Mouse (Mus musculus) hindbrain, postnatal 0 days (tissue): Measurements from ENCODE around the gene Lhcgr. TPM values are rescaled to one million over a fixed set of nuclear protein-coding genes. Genes with fewer than 3 reads are reported as not detected.
"Not testable (repeated sequence)": the region's sequence is repeated elsewhere in the genome, so short reads cannot be mapped to it uniquely, and the experiment has no call there.

Experiments used
- ATAC-seq: fragments of 200-750 bp; cut with Nextera tagmentation; 2 replicates; pipeline ENCODE4 v1.8.0; 2017; ENCODE audit warnings: mild to moderate bottlenecking, moderate TSS enrichment, moderate library complexity
- DNase-seq: peaks from one replicate; pipeline ENCODE4 v3.0.0-alpha.2; 2015; ENCODE audit warnings: low spot score
- H3K27ac ChIP-seq: fragments of 300-500 bp; sonication (generic); 2 replicates; pipeline ENCODE4 v1.5.1; 2014; ENCODE audit warnings: mild to moderate bottlenecking
- H3K27me3 ChIP-seq: fragments of 300-500 bp; sonication (generic); 2 replicates; pipeline ENCODE4 v1.6.1; 2014; ENCODE audit warnings: low read length, mixed read lengths; ENCODE audit not compliant: insufficient read depth
- H3K36me3 ChIP-seq: fragments of 300-500 bp; sonication (generic); 2 replicates; pipeline ENCODE4 v1.6.1; 2014; ENCODE audit warnings: low read length, mixed read lengths; ENCODE audit not compliant: insufficient read depth
- H3K4me1 ChIP-seq: fragments of 300-500 bp; sonication (generic); 2 replicates; pipeline ENCODE4 v1.6.1; 2014; ENCODE audit warnings: antibody characterized with exemption, low read length, mixed read lengths; ENCODE audit not compliant: insufficient read depth
- H3K4me2 ChIP-seq: fragments of 300-500 bp; sonication (generic); 2 replicates; pipeline ENCODE4 v1.6.1; 2014; ENCODE audit warnings: low read depth, mild to moderate bottlenecking, low read length, moderate library complexity, mixed read lengths
- H3K4me3 ChIP-seq: fragments of 300-500 bp; sonication (generic); 2 replicates; pipeline ENCODE4 v1.5.1; 2014; ENCODE audit warnings: low read length
- H3K9ac ChIP-seq: fragments of 300-500 bp; sonication (generic); replicated peaks from 2 replicates; pipeline ENCODE4 v1.6.1; 2014; ENCODE audit warnings: mild to moderate bottlenecking, low read length, moderate library complexity, mixed read lengths
- H3K9me3 ChIP-seq: fragments of 300-500 bp; sonication (generic); 2 replicates; pipeline ENCODE4 v1.6.1; 2016; ENCODE audit warnings: low read length, mixed read lengths
- CTCF ChIP-seq: IDR thresholded peaks from 2 replicates; pipeline ENCODE4 v1.5.1; 2016; ENCODE audit warnings: antibody characterized with exemption, control low read depth, low read depth
- WGBS: fragments of 180-500 bp; shearing (Covaris S2); extraction: QIAGEN DNeasy Blood & Tissue Kit; methylation state at CpG from one replicate; pipeline ENCODE4 v1.1.7; 2014; 5-methylcytosine and 5-hydroxymethylcytosine counted together
- polyA plus RNA-seq: library from polyadenylated mRNA; unstranded; fragments of >200 nt; fragmentation: Nextera tagmentation; extraction: Ambion mirVana; gene quantifications from 2 replicates; pipeline ENCODE4 v1.2.1, GENCODE M21; 2015
- total RNA-seq: library from RNA; depleted of rRNA; stranded (reverse); fragments of >200 nt; gene quantifications from 2 replicates; pipeline ENCODE4 v1.2.3, GENCODE M21; 2014; rRNA removed

Gene Lhcgr
- total RNA-seq (0.40 and 0.89 TPM in 2 replicates), polyA plus RNA-seq (1.5 and 1.8 TPM in 2 replicates)

- Histone ChIP-seq H3K27me3 (no peaks in the 10 kb centered on the region), H3K4me3 (peak within 1 kb of the TSS; percentile 10; the same call in 1 of the 2 replicates), H3K9ac (peak within 1 kb of the TSS; percentile 28), H3K9me3 (no peaks in the 10 kb centered on the region), H3K36me3 (no peaks in the 10 kb centered on the region), H3K27ac (no peak within 1 kb of the TSS), H3K4me1 (no peaks in the 10 kb centered on the region; the same call in 1 of the 2 replicates), H3K4me2 (peak within 1 kb of the TSS; percentile 52)
- no peak for TF ChIP-seq CTCF
- no peak for DNase-seq
- ATAC-seq = peak; percentile 75
- WGBS = 34% methylated on average over 30 of the region's 31 CpGs
Observed at GRCm38 (mm10) chr17:88791440-88792152, at the start of gene Lhcgr. TSS of gene Lhcgr (minus strand) at chr17:88791990.

- ATAC-seq (no peak), DNase-seq (peak; percentile 9)
- H3K4me3 ChIP-seq = no peak overlapping the region
- 32% methylated on average over 2 of the region's 2 CpGs for WGBS
- H3K4me2 ChIP-seq = no peak overlapping the region
- H3K9ac ChIP-seq = no peak overlapping the region
- no peak for TF ChIP-seq CTCF
- no peak overlapping the region for H3K27ac ChIP-seq
- no peaks in the 10 kb centered on the region for H3K27me3 ChIP-seq
- no peaks in the 10 kb centered on the region for H3K36me3 ChIP-seq
- no peaks in the 10 kb centered on the region for H3K4me1 ChIP-seq
- no peaks in the 10 kb centered on the region for H3K9me3 ChIP-seq
Observed at GRCm38 (mm10) chr17:88817601-88818000, 25.8 kb upstream of the Lhcgr start.

GRCm38 (mm10) chr17:88812943-88813342 lies 21.2 kb upstream of the Lhcgr start:
- not testable (repeated sequence) for ATAC-seq, H3K9me3 ChIP-seq, H3K27me3 ChIP-seq, DNase-seq, H3K4me3 ChIP-seq, H3K9ac ChIP-seq, H3K4me2 ChIP-seq, H3K27ac ChIP-seq, H3K36me3 ChIP-seq, H3K4me1 ChIP-seq
- 94% methylated on average over 3 of the region's 3 CpGs for WGBS

GRCm38 (mm10) chr17:88810807-88811206 lies 19.0 kb upstream of the Lhcgr start:
- TF ChIP-seq CTCF = no peak

GRCm38 (mm10) chr17:88806421-88806820 lies 14.6 kb upstream of the Lhcgr start:
- DNase-seq = no peak
- 97% methylated on average over 8 of the region's 8 CpGs for WGBS
- H3K27me3 ChIP-seq = no peaks in the 10 kb centered on the region

More at GRCm38 (mm10) chr17:88810807-88811206, 19.0 kb upstream of the Lhcgr start:
- Histone ChIP-seq H3K36me3 (no peaks in the 10 kb centered on the region), H3K27ac (no peak overlapping the region), H3K4me1 (no peaks in the 10 kb centered on the region), H3K4me2 (no peak overlapping the region), H3K9me3 (no peaks in the 10 kb centered on the region), H3K27me3 (no peaks in the 10 kb centered on the region), H3K4me3 (no peak overlapping the region), H3K9ac (no peak overlapping the region)
- no peak for DNase-seq
- no peak for ATAC-seq
- 91% methylated on average over 5 of the region's 5 CpGs for WGBS

GRCm38 (mm10) chr17:88803441-88803840 lies 11.7 kb upstream of the Lhcgr start:
- H3K4me1 ChIP-seq = no peaks in the 10 kb centered on the region
- ATAC-seq = no peak
- H3K27me3 ChIP-seq = no peaks in the 10 kb centered on the region
- no peaks in the 10 kb centered on the region for H3K9me3 ChIP-seq
- no peak for DNase-seq
- H3K27ac ChIP-seq = no peak overlapping the region
- no peak overlapping the region for H3K4me2 ChIP-seq
- TF ChIP-seq CTCF = no peak
- H3K4me3 ChIP-seq = no peak overlapping the region
- no peak overlapping the region for H3K9ac ChIP-seq
- no peaks in the 10 kb centered on the region for H3K36me3 ChIP-seq

More at GRCm38 (mm10) chr17:88806421-88806820, 14.6 kb upstream of the Lhcgr start:
- Histone ChIP-seq H3K36me3 (no peaks in the 10 kb centered on the region), H3K4me2 (no peak overlapping the region), H3K4me1 (no peaks in the 10 kb centered on the region), H3K9me3 (no peaks in the 10 kb centered on the region), H3K4me3 (no peak overlapping the region), H3K9ac (no peak overlapping the region), H3K27ac (no peak overlapping the region)
- no peak for ATAC-seq
- TF ChIP-seq CTCF = no peak

- no peak overlapping the region for H3K27ac ChIP-seq
- no peak for ATAC-seq
Observed at GRCm38 (mm10) chr17:88790680-88791079, 1.1 kb downstream of the Lhcgr start.

More at GRCm38 (mm10) chr17:88790680-88791079, 1.1 kb downstream of the Lhcgr start:
- no peak for TF ChIP-seq CTCF
- DNase-seq = no peak
- no peak overlapping the region for H3K9ac ChIP-seq
- 62% methylated on average over 2 of the region's 2 CpGs for WGBS
- no peaks in the 10 kb centered on the region for H3K36me3 ChIP-seq
- H3K27me3 ChIP-seq = no peaks in the 10 kb centered on the region
- no peak overlapping the region for H3K4me2 ChIP-seq
- no peaks in the 10 kb centered on the region for H3K9me3 ChIP-seq
- no peak overlapping the region for H3K4me3 ChIP-seq
- H3K4me1 ChIP-seq = no peaks in the 10 kb centered on the region; the same call in 1 of the 2 replicates
